Mouse (Mus musculus): ENCODE measurements at regions not wholly inside any gene's neighbourhood (a gene's known extent, or its start where the extent isn't known, plus 50 kb on each side); places are given as distances from the start of the nearest gene placed in this dataset.
A peak's percentile ranks its signal among the peaks of the same experiment; 100 is the strongest.

DNA sequence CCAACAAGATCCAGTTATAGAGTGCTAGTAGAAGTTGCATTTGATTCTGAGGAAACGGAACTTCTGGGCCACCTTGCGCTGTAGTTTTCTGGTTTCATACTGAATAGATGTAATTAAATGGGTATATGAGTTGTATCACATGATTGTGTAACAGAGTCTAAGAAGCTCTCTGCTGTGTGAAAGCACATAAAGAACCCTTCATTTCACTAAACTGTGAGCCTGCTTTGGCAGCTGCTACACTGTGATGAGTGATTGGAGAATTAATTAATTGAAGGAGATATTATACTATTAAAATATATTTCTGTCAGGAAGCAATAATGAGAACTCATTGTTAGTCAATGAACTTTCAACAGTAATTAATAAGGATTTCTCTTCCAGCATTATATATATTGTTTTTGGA is 369.8 kb upstream of the Fbxo33 start:
- DNase-seq (ENCODE audit: low spot score in 2 of 2), result no peak

DNA sequence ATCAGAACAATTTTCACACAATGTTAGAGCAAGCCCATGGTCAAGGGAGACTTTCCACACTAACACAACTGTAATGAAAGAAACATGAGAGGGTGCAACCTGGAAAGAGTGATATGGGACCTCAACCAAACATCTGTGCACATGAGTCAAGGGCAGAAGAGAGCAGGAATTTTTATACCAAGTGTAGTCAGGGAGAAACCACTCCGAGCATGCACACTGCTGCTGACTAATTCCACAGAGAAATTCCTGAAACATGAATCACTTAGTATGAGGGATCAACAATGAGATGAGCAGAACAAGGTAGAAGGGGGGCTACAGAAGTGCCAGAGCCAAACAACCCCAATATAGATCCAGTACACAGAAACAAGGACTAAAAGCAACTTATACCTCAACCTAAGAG is 363.1 kb upstream of the Fbxo33 start:
- DNase-seq (ENCODE audit: low spot score in 2 of 2), result no peak

DNA sequence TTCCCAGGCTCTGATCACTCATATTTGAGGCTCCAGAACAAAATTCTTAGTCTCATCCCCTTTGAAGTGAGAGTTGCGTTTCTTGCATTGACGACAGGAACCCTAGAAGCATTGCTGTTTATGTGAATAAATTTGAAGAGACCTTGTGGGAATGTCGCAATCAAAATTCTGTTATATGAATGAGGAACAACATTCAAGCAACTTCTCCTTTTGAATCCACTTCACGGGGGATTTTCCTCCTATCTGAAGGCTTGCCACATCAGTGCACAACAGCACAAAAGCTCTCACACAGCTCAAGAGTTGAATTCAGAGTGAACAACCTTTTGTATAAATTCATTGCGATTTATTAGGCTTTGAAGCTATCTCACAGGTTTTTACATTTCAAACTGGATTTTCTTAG is 360.2 kb upstream of the Fbxo33 start:
- no peak for DNase-seq (ENCODE audit: low spot score in 2 of 2)

DNA sequence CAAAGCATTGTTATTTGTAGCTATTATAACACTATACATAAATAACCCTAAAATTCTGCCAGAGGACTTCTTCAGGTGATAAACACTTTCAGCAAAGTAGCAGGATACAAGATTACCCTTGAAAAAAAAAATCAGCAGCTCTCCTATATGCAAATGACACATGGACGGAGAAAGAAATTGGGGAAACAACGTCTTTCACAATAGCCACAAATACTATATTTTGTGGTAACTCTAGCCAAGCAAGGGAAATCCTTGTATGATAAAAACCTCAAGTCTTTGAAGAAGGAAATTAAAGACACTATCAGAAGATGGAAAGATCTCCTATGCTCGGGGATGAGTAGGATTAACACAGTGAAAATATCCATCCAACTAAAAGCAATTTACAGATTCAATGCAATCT is 344.4 kb upstream of the Fbxo33 start:
- no peak for DNase-seq (ENCODE audit: low spot score in 2 of 2)

DNA sequence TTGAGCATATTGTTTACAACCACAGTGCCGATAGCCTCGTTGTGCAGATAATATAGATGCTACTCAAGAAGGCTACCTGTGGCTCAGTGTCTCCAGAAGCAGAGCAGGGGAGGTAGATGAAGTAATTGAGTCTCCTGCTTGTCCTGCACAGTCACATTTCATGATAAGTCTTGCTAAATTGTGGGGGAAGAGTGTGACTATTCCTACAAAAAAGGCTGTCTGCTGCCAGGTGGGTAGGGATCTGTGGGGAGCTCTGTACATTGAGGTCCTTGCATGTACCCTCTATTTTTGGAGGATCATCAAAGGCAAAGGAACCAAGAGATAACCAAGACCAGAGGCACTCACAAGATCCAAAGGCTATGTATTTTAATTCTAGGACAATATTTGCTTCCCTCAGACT is 320.3 kb upstream of the Fbxo33 start:
- DNase-seq (ENCODE audit: low spot score in 2 of 2), result no peak

DNA sequence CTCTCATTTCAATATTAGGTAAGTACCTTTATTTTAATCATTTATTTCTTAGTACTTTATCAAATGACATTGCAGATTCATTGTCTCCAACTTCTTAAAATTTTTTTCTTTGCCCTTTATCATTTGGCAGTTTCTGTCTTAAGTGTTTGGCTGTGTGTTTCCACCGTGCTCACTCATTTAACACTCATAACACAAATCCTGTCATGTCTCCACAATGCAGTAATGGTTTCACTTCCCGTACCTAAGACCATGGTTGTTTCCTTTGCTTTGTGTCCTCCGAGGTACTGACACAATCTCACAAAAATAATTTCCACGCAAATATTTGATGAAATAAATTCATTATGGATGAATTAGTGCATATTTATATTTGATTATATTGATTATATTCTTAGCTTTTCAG is 311.0 kb upstream of the Fbxo33 start:
- no peak for DNase-seq (ENCODE audit: low spot score in 2 of 2)

DNA sequence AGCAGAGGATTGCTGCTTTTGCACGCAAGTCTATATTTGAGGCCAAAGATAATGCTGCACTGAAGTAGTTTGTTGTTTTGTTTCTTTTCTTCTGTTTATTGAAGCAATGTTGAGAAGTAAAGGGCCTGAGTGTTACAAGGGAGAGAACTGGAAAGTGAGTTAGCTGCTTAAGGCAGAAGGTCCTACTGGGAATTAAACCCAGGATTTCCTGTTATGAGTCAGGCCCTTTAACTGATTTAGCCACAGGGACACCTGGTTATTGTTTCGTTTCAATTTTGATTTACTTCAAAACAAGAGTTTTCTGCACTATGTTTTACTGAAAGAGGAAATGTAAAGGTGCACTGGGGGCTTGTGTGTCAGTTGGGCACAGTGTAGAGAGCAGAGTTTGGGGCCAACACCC is 303.8 kb upstream of the Fbxo33 start:
- no peak for DNase-seq (ENCODE audit: low spot score in 2 of 2)

DNA sequence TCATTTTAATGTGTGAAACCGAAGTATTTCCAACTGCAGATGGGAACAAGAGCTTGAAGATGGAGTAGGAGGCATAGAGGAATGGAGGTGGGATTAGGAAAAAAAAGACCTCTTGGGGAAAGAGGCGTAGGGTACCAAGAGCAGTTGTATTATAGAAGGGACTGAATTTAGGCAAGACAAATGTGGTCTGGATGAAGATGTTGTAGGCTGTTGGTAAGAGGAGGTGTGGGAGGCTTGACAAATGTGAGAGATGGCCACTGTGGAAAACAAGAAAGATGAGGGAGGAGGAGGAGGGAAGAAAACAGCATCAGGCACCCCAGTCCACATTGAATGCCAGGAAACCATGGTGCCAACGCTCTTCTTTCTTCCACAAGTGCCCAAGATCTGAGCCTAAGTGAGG is 302.4 kb upstream of the Fbxo33 start:
- no peak for DNase-seq (ENCODE audit: low spot score in 2 of 2)

DNA sequence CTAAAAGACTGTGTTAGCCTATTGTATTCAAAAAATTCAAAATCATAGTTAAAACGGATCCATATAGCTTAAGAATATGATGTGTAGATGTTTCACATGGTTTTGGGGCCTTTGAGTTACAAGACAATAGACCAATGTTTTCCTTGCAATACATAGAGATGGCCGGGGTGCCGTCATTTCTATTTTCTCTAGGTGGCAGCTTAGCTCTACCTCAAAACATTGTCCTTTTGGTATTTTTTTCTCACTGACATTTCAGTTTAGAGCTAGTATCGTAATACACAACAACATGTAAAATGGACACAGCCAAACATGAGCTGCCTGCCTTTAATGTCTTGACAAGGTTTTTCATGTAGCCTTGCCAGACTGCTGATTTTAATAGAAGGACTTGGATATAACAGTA is 290.3 kb upstream of the Fbxo33 start:
- no peak for DNase-seq (ENCODE audit: low spot score in 2 of 2)

DNA sequence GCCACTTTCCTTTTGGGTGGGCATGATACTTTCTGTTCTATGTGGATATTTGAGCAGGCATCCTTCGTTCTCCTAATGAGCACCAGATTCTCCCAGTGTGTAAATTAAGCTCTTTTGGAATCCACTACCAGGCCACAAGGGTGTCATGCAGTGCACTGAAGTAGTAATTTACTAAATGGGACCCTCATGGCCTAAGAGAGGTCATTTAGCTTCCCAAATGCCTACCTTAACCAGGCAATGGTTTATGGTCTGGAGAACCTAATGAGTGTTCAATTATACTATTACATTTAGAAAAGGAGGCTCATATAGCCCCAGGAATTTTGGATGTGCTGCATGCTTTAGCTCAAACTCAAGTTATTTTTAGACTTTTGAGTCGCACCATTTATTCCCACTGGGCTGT is 289.6 kb upstream of the Fbxo33 start:
- DNase-seq (ENCODE audit: low spot score in 2 of 2), result no peak

DNA sequence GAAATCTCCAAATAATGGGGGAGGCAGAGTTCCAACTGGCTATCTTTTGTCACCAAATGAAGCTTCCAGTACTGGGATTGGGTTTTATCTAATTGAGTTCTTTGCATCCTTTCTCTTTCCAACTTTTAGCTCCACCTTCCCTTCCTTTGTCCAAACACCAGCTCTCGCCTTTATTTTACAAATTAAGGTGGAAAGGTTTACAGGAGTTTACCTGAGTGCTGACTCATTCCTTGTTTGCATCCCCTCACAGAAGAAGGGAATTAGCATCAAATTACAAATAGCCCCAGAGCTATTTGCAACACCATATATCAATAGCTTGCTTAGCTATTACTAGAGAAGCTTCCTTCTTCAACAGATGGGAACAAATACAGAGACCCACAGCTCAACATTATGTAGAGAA is 287.9 kb upstream of the Fbxo33 start:
- DNase-seq (ENCODE audit: low spot score in 2 of 2), result no peak

DNA sequence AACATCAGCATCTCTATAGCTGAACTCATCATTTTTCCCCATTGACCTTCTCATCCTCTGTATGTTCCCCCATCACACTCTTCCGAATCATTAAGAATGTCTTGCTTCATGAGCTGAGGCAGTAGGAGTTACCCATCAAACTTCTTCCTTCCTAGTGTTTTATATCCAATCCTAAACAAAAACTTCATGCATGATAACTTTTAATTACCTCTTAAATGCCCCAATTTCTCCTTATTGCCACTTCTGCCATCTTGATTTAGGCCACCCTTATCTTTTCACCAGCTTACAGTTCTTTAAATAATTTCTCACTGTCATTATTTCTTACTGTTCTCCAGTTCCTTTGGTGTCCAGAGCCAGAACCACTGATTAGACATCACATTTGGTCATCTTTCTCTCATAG is 277.9 kb upstream of the Fbxo33 start:
- DNase-seq (ENCODE audit: low spot score in 2 of 2), result no peak

DNA sequence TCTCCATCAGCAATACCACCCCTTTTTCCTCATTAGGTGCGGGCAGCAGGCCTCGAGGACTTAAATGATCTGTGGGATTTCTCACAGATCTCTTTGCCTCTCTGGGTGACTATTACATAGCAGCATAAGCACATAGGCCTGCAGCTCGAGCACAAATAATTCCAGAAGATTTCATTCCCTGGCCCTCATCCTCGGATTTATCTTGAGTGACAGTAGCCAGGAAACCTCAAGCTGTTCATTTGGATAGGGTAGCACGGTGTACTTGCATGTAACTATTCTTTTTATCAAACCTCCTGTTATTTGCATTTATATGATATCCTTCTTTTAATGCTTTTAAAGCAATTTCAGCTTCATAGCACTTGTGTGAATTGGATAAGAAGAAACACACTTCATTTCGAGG is 268.5 kb upstream of the Fbxo33 start:
- DNase-seq (ENCODE audit: low spot score in 2 of 2), result no peak

DNA sequence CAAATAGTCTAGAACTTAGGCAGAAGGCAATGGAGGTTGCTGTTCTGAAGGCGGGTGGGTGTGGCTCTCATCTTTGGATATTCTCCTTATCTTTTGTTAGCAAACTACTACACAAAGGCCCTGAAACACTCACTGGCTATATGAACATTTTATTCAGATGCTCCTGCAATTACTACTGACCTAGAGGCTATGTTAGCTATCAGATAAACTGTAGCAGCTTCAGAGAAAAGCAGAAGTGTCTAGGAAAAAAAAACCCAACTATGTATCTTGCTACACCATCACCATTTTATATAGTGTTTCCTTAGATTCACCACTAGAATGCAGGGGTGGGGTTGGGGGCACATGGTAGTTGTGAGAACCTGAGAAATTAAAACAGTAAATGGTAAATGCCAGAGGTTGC is 268.0 kb upstream of the Fbxo33 start:
- no peak for DNase-seq (ENCODE audit: low spot score in 2 of 2)

DNA sequence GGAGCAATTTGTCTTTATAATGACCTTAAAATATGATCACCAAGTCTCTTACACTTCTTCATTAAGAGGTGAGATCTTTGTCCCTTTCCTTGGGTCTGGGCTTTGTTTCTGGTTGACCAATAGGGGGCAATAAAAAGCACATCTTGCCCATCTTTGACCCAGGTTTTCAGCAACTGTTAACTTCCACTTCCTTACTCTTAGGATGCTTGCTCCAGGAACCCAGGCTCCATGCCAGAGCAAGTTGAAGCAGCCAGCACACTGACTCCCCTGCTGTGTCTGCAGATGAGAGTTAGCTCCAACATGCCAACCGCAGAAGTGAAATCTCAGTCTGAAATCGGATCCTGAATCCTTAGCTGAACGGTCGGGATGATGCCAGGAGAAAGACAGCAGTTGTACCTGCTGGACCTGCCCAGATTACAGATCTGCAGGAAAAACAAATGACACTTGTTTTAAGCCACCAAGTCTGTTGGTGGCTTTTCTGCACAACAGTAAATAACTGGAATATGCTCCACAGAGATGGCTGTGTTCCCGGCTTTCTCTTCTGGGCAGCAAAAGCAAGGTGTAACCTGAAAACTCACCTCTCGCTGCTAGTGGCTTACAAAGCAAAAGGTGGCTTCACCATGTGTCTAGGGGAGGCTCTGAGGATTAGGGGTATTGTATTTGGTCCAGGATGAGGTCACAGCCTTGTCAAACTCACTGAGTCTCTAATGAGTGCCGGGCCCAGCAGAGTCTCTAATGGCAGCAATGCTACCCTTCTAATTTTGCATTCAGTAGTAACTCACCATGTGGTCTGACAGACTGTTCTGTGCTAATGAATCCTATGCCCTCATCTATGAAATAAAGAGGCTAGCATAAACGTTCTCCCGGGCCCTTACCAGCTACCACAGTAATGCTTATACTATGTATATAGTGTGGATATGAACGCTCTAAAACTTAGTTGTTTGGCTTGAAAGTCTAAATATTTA is 241.8 kb upstream of the Fbxo33 start:
- DNase-seq (ENCODE audit: low spot score in 2 of 2), result no peak

DNA sequence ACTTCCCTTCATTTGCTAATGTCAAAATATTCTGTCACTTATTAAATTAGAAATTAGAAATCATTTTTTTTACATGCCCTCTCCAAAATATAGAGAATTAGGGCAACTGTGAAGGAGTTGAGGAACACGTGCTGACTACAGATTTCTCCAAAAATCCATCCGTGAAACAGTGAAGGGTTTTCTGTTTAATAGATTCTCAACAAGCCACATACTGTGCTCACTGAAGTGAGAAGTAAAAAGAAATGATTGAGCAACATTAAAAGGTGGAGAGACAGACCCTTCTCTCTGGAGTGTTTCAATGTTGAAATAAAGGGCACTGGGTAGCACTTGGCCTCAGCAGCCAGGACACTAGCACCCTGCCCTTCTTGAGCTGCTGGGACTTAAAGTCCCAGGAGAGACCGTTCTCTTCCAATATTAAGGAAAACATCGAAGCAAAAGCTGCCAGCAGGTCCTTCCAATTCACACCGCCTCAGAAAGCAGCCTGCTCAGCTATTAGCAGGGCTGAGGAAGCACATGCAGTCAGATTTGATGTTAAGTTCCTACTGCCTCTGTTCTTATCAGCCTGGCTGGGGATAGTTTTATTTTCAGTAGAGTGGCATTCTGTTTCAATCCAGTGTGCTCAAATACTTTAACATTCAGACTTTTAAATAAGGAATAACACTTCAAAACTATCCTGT is 236.8 kb upstream of the Fbxo33 start:
- DNase-seq (ENCODE audit: low spot score in 2 of 2), result no peak

DNA sequence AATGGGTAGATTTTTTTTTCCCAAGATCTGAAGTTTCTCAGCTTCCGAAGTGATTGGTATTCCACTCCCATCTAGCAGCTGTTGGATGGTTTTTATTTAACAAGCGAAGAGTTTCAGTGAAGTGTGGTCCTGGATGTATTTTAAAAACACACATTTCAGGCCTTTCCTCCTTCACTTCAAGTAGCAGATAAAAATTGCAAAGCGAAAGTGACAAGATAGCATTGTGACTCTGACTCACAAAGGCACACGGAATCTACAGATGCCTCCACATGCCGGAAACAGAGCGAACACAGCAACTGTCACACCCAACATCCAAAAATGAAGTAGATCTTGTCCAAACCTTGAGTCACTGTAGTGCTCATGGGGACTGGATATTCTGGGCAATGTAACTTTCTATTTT is 195.5 kb upstream of the Fbxo33 start:
- DNase-seq (ENCODE audit: low spot score in 2 of 2), result no peak

DNA sequence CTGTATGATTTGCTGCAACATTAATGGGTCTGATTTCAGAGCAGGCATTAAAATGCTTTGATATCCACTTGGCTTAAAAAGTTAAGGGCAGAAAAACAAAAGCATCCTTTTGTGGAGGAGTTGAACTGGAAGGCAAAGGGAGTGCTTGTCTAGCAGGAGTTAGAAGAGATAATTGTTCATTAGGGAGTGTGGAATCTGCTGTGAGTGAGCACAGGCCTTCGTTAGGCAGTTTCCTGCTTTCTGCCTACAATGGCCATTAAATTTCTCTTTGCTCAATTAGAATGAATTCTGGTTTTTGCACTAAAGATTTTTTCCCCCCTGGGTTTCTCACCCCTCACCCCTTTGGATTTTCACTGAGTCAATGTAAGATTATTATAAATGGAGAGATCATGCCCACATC is 192.0 kb upstream of the Fbxo33 start:
- no peak for DNase-seq (ENCODE audit: low spot score in 2 of 2)

DNA sequence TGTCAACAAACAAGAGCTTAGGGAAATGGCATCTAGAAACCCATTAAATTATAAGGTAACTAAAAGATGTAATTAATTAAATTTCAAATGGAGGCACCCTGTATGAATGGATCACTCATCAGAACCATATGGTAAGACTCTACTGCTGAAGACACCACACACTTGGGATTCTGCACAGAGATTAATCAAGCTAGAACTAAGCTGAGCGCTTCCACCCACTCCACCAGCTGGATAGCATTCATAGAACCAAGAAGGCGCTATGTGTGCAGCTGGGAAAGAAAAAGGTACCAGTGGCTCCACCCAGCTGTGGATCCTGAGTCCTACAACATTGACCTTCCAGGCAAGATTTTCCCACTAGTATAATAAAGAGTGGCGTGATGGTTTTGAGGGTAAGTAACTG is 171.6 kb upstream of the Fbxo33 start:
- DNase-seq (ENCODE audit: low spot score in 2 of 2), result no peak

DNA sequence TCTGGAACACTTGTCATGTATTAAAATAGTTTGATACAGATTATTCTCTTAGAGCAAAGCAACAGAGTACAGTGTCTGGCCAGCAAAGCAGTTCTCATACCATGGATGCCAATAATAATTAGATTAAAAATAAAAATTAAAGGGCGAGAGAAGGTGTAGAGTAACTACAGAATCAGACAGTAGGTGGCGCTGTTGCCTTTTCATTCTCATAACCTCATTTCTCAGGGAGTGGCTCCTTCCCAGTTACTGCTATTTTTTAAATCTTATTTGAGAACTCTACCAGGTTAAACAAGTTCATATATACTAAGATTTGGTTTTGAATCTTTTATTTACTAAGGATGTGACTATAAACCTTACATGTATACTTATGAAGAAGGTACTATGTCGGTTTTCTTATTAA is 163.3 kb upstream of the Fbxo33 start:
- peak; percentile 1 to 5 for DNase-seq (ENCODE audit: low spot score in 2 of 2)

DNA sequence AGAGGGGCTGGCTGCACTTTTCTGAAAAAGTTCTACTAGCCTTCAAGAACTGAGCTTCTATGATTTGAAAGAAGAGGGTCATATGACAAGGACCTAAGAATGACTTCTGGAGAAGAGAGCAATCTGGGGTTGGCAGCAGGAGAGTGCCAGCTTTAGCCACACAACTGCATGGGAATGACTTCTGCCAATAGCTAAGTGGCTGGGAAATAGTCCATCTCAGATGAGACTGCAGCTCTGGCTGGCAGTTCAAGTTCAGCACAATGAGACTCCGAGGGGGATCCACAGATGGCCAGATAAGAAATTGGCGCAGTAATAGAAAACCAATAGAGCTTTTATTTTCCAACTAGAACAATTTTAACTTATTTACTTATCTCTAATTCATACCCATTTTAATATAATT is 122.1 kb upstream of the Fbxo33 start:
- no peak for DNase-seq (ENCODE audit: low spot score in 2 of 2)

DNA sequence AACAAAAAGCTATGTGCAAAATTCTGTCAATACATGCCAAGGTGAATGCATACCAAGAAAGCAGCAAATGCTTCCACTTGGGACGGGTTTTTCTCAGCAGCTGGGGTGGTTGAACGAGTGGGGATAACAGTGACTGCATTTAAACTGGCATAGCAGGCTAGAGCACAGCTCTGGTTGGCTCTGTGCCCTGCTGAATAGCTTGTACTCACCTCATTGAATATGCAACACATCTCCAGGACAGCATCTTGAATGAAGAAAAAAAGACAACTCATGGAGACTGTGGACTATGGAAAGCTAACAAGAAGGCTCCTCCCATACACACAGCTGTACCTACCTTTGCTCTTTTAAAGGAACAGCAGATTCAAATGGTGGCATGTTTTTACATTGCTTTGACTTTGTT is 111.2 kb upstream of the Fbxo33 start:
- no peak for DNase-seq (ENCODE audit: low spot score in 2 of 2)

DNA sequence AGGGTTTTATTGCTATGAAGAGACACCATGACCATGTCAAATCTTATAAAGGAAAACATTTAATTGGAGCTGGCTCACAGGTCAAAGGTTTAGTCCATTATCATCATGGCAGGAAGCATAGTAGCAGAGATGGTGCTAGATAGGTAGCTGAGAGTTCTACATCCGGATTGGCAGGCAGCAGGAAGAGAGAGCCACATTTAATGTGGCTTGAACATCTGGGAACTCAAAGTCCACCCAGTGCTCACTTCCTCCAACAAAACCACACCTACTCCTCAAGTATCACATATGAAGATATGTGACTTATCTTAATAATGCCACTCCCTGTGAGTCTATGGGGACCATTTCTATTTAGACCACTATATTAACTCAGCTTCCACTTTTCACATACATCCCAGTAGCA is 93.2 kb upstream of the Fbxo33 start:
- DNase-seq (ENCODE audit: low spot score in 2 of 2), result no peak

Data from urinary bladder, postnatal 36 days (tissue).